Mouse (Mus musculus) olfactory bulb, adult 2 months (tissue): ENCODE results near the gene Gpr18. TPM values are rescaled to one million over a fixed set of nuclear protein-coding genes. Genes with fewer than 3 reads are reported as not detected.

Experiments used
- H3K27ac ChIP-seq: fragments of 200-500 bp; 2 replicates; pipeline ENCODE4 v1.5.1; 2012; ENCODE audit warnings: low read depth, low read length; ENCODE audit not compliant: insufficient read depth
- H3K4me1 ChIP-seq: fragments of 200-500 bp; 2 replicates; pipeline ENCODE4 v1.6.1; 2012; ENCODE audit warnings: low read length; ENCODE audit not compliant: control insufficient read depth, insufficient read depth
- H3K4me3 ChIP-seq: fragments of 200-500 bp; 2 replicates; pipeline ENCODE4 v1.5.1; 2012; ENCODE audit warnings: mild to moderate bottlenecking, low read depth, low read length, moderate library complexity; ENCODE audit not compliant: insufficient read depth
- CTCF ChIP-seq: fragments of 200-500 bp; IDR thresholded peaks from 2 replicates; pipeline ENCODE4 v1.5.1; 2012; ENCODE audit warnings: low read depth, mild to moderate bottlenecking, low read length, moderate library complexity; ENCODE audit not compliant: insufficient read depth
- POLR2A ChIP-seq: fragments of 200-500 bp; IDR thresholded peaks from 2 replicates; pipeline ENCODE4 v1.6.1; 2012; ENCODE audit warnings: mild to moderate bottlenecking, low read depth, low read length, moderate library complexity; ENCODE audit not compliant: insufficient read depth
- WGBS: fragments of 180-500 bp; shearing (Covaris S2); methylation state at CpG from one replicate; pipeline ENCODE4 v1.1.7; 2018; 5-methylcytosine and 5-hydroxymethylcytosine counted together
- polyA plus RNA-seq: library from polyadenylated mRNA; stranded (reverse); fragments of >200 nt; gene quantifications from 2 replicates; pipeline ENCODE4 v1.2.4, GENCODE M21; 2012; ENCODE audit warnings: low replicate concordance; ENCODE audit not compliant: missing spikeins, insufficient read depth, insufficient read length

Gpr18 gene
- polyA plus RNA-seq, 1 experiment: not detected

DNA sequence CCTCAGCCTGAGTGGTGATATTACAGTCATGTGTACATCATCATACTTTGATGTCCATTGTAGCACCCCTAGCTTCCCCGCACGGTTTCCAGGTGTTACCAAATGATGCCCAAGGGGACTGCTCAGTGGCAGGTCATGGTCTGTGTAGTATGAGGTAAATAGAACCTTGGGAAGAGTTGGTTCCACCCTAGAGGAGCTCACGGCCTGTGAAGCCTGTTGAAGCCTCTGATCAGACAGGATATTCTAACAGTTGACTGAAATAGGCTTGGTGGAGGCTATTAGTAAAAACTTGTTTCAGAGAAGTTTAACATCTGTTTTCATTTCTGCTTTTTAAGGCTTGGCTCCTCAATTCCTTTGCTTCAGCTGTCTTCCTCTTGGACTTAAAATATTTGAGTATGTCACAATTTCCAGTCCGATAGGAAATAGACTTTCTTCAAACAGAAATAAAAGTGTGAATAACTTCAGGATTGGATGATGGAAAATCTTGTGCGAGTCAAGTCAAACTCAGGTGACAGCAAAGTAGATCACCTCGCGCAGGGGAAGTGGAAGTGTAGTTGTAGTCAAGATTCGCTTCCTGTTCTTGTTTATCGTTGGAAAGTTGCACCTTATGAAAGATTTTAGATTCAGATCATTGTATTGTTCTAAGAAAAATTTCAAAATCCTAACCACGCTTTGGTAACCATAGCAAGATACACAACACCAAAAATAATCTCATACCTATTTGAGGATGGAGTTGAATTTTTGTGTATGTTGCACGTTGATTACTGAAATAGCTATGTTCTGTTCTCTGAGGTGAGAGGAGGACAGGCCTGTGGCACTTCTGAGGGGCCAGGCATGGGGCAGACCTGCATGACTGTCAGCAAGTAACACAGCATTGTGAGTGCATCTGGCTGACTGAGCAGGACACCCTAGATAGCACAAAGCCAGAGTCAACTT is 22.9 kb upstream of the Gpr18 start:
- WGBS: 92% methylated on average over 11 of the region's 11 CpGs
- no peak overlapping the region for H3K27ac ChIP-seq
- TF ChIP-seq POLR2A: no peak
- no peak for TF ChIP-seq CTCF

DNA sequence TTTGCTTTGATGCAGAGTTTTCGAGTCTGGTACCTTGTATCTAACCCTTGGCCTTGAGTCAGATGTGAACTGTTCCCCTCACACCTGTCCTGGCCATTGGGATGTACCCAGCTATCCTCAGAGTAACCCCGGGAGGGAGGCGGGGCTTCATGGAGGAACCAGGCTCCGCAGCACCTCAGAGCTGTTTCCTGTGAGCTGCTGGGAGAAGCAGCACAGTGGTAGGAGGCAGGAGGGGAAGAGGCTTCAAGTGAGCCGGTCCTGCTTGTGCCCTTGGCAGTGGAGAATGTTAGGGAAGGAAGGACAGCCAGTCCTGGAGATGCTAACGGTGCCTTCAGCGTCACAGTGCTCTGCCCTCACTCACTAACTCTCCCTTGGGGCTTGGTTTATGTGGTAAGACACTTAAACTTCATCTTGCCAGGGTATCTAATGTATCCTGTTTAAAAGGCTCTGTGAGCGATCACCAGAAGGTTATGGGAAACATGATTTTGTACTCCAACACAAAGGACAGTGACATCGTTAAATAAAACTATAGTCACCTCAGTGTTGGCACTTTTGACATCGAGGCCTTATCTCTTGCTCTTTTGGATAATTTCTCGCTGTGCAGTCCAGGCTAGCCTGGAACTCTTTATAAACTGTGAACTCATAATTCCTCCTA is 22.1 kb upstream of the Gpr18 start:
- TF ChIP-seq POLR2A (no peak), CTCF (no peak)
- no peak overlapping the region for H3K4me3 ChIP-seq
- no peaks in the 10 kb centered on the region; the same call in 1 of the 2 replicates for H3K4me1 ChIP-seq
- WGBS: 90% methylated on average over 11 of the region's 11 CpGs
- H3K27ac ChIP-seq: no peak overlapping the region

More for the DNA sequence above, 22.9 kb upstream of the Gpr18 start:
- Histone ChIP-seq H3K4me1 (no peaks in the 10 kb centered on the region; the same call in 1 of the 2 replicates), H3K4me3 (no peak overlapping the region)

DNA sequence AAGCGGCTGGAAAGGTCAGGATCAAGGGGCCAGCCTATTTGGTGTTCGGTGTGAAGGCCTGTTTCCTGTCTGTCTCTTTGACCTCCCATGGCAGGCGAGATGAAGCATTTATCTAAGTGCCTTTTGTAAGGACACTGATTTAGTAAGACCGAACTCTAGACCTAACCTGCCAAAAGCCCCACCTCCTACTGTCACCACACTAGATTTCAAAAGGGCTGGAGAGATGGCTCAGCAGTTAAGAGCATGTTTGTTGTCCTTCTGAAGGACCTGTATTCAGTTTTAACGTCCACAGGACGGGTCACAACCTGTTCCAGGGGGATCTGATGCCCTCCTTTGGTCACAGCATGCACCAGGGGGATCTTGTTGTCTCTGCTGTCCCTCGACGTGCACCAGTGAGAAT is 21.3 kb upstream of the Gpr18 start:
- WGBS: 90% methylated on average over 8 of the region's 8 CpGs
- TF ChIP-seq CTCF (no peak), POLR2A (no peak)

DNA sequence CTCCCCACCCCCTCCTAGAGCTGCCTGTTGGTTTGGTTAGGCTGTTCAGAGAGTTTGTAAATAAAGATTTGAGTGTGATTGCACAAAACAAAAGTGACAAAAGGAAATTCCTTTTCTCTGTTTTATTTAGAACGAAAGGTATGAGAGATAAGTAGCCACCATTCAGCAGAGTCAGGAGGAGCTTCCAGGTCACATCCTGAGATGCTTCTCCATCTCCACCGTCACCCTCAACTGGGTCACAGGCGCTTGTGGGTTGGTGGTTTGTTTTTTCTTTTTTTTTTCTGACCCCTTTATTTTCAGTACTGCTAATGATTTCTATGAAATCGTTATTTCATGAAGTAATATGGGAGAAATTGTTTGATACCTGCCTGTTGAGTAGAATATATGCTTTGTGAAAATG is 20.8 kb upstream of the Gpr18 start:
- Histone ChIP-seq H3K27ac (no peak overlapping the region), H3K4me3 (no peak overlapping the region), H3K4me1 (no peaks in the 10 kb centered on the region; the same call in 1 of the 2 replicates)
- TF ChIP-seq CTCF: no peak
- TF ChIP-seq POLR2A: no peak
- 94% methylated on average over 4 of the region's 4 CpGs for WGBS

More for the DNA sequence above, 21.3 kb upstream of the Gpr18 start:
- H3K4me1 ChIP-seq: no peaks in the 10 kb centered on the region; the same call in 1 of the 2 replicates
- H3K27ac ChIP-seq: no peak overlapping the region
- no peak overlapping the region for H3K4me3 ChIP-seq

DNA sequence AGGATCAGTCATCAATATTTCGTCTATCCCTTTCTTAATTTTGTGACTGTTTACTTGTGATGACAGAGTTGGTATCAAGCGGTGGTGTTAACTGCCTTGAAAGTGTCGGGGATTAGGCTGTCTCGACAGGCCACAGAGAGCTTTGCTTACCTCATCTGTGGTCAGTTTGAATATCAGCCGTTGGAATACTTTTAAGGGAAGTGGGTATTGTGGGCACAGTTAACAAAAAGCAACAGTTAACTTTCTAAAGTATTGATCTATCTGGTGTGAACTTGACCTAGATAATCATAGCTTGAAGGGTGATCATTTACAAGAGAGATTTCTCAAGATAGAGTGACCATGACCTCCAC is 19.0 kb upstream of the Gpr18 start:
- TF ChIP-seq POLR2A (no peak), CTCF (no peak)
- Histone ChIP-seq H3K4me1 (no peaks in the 10 kb centered on the region; the same call in 1 of the 2 replicates), H3K4me3 (no peak overlapping the region), H3K27ac (no peak overlapping the region)
- WGBS: 92% methylated on average over 5 of the region's 5 CpGs

DNA sequence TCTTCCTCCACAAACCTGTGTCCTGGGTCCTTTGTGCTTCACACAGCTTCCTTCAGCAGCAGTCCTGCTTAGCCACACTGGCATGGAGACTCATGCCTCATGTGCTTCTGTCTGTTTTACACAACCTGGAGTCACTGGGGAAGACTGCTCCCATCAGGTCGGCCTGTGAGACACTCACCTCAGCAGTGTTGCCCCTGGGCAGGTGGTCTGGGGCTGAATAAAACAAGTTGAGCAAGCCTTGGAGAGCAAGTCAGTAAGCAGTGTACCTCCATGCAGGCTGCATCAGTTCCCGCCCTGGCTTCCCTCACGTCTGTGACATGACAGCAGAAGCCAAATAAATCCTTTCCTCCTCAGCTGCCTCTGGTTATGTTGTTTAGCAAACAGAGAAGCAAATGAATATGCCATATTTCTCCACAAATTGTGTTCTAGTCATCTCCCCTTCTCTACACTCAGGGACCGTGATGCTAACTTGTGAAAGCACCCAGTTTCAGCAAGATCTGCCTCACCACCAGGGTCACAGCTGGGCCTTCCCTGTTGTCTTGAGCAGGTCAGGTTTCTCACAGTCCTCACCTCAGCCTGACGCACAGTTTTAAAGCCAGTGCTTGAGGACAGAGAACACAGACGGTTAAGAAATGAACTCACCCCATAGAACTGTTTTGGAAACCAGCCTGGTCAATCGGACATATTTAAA is 18.5 kb upstream of the Gpr18 start:
- no peaks in the 10 kb centered on the region; the same call in 1 of the 2 replicates for H3K4me1 ChIP-seq
- TF ChIP-seq CTCF (no peak), POLR2A (no peak)
- H3K4me3 ChIP-seq: no peak overlapping the region
- H3K27ac ChIP-seq: no peak overlapping the region
- WGBS: 90% methylated on average over 7 of the region's 7 CpGs

DNA sequence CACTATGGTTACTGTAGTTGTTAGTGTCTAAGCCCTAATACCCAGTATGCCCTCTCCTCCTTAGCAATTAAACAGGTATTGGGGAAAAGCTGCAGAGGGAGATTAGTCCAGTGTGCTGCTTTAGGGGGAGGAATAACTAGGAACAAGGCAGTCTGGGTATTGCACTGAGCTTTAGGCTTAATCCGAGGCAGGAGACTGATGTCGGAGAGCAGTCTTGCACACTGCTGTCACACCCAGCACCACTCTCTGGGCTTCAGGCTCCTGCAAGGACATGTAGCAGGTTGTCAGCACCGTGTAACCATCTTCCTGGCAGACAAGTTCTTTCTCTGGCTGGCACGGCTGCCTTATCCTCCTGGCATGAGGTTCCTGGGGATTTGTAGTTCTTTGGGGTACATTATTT is 16.6 kb upstream of the Gpr18 start:
- no peak overlapping the region for H3K27ac ChIP-seq
- no peak overlapping the region for H3K4me3 ChIP-seq
- TF ChIP-seq CTCF (no peak), POLR2A (no peak)
- no peaks in the 10 kb centered on the region; the same call in 1 of the 2 replicates for H3K4me1 ChIP-seq
- WGBS: 75% methylated on average over 4 of the region's 4 CpGs

DNA sequence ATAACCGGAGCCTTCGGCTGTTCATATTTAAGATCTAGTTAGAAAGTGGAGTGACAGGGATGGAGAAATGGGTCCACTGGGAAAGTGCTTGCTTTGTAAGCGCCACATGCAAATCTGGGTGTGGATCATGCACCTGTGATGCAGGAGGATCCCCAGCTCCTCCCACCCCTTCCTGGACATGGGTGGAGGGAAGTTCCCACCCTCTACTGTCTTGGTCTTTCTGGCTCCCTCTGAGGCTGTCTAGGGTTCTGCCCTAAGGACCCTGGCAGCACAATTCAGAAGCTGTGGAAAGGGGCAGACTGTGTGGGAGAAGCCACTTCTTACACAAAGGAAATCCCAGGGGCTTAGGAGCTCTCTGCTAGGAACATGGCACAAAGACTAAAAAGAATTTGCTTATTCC is 16.0 kb upstream of the Gpr18 start:
- Histone ChIP-seq H3K4me3 (no peak overlapping the region), H3K27ac (no peak overlapping the region), H3K4me1 (no peaks in the 10 kb centered on the region; the same call in 1 of the 2 replicates)
- 96% methylated on average over 3 of the region's 3 CpGs for WGBS
- TF ChIP-seq POLR2A (no peak), CTCF (no peak)

DNA sequence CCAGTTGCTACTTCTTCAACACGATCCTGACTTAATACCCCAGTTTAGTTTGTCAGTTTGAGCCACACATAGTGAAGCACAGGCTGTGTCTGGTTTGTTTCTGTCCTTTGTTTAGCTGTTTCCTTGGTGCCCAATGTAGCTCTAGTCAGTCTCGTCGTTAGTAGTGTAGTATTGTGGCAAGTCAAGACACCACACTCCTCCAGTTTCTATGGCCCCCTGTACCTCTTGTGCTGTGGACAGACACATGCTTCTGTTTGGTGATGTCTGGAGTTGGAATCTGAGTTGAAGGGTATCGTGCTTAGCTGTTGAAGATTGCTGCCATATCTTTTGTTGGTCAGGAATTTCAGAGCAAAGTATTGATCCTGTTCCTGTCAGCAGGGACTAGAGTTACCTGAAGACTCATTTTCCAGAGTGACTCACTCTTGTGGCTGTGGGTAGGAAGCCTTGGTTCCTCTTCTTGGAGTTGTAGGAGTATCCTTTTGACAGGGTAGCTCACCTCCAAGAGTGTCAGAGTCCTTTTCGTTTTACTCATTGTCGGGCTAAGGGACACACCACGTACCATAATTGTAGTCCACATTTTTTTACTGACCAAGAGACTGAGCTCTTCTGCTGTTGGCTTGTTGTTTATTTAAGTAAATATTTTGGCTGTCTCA is 15.3 kb upstream of the Gpr18 start:
- Histone ChIP-seq H3K27ac (no peak overlapping the region), H3K4me1 (no peaks in the 10 kb centered on the region; the same call in 1 of the 2 replicates), H3K4me3 (no peak overlapping the region)
- 67% methylated on average over 7 of the region's 7 CpGs for WGBS
- no peak for TF ChIP-seq POLR2A
- TF ChIP-seq CTCF: no peak
